Mouse (Mus musculus) c-Kit-negative CD71-positive TER-119-positive erythroid progenitor cells, embryonic 14.5 days (primary cell): ENCODE measurements around the gene Stx1a.

ENCODE experiments used
- DNase-seq: peaks from one replicate; pipeline ENCODE4 v3.0.0-alpha.2; 2013; ENCODE audit warnings: low read depth, low spot score

Gene Stx1a

GRCm38 (mm10) chr5:135008671-135009589, 14.4 kb upstream of the Stx1a start, which contains the start of gene Abhd11:
Gene Abhd11 (plus strand): TSS chr5:135009152.
- DNase-seq, result peak; percentile 100

- DNase-seq, result peak; percentile 78
These were observed 13.5 kb upstream of the Stx1a start for GRCm38 (mm10) chr5:135009590-135010319.

- DNase-seq, result no peak
These were observed 13.0 kb upstream of the Stx1a start for GRCm38 (mm10) chr5:135010320-135010709.

GRCm38 (mm10) chr5:135010841-135011743, 12.2 kb upstream of the Stx1a start:
- DNase-seq, result no peak

- DNase-seq, result no peak
These were observed 11.3 kb upstream of the Stx1a start for GRCm38 (mm10) chr5:135011809-135012613.

GRCm38 (mm10) chr5:135012671-135013441, 10.4 kb upstream of the Stx1a start:
- peak; percentile 71 for DNase-seq

- peak; percentile 60 for DNase-seq
These were observed 7.8 kb upstream of the Stx1a start for GRCm38 (mm10) chr5:135015497-135015896.

- DNase-seq, result no peak
These were observed 7.0 kb upstream of the Stx1a start for GRCm38 (mm10) chr5:135016224-135016759.

GRCm38 (mm10) chr5:135021814-135022213, 1.5 kb upstream of the Stx1a start:
- DNase-seq, result no peak

- DNase-seq, result no peak
These were observed 1.5 kb downstream of the Stx1a start for GRCm38 (mm10) chr5:135024665-135025224.

- no peak for DNase-seq
These were observed 2.6 kb downstream of the Stx1a start for GRCm38 (mm10) chr5:135025899-135026298.

GRCm38 (mm10) chr5:135029007-135029854, 5.9 kb downstream of the Stx1a start:
- no peak for DNase-seq

GRCm38 (mm10) chr5:135032581-135032980, 9.3 kb downstream of the Stx1a start:
- no peak for DNase-seq

GRCm38 (mm10) chr5:135034593-135034992, 11.3 kb downstream of the Stx1a start:
- DNase-seq, result no peak

GRCm38 (mm10) chr5:135035608-135036359, 12.5 kb downstream of the Stx1a start:
- DNase-seq, result no peak

GRCm38 (mm10) chr5:135037946-135038345, 14.7 kb downstream of the Stx1a start:
- DNase-seq, result no peak

- DNase-seq, result no peak
These were observed 16.3 kb downstream of the Stx1a start for GRCm38 (mm10) chr5:135039541-135039940.

GRCm38 (mm10) chr5:135040059-135040458, 16.8 kb downstream of the Stx1a start:
- no peak for DNase-seq
